Mouse (Mus musculus): ENCODE measurements around the gene Zfp775. TPM values are rescaled to one million over a fixed set of nuclear protein-coding genes. Genes with fewer than 3 reads are reported as not detected.

The Zfp775 gene
- total RNA-seq, 2 experiments from 2014 or later, result 10.9 to 11.2 TPM

DNA sequence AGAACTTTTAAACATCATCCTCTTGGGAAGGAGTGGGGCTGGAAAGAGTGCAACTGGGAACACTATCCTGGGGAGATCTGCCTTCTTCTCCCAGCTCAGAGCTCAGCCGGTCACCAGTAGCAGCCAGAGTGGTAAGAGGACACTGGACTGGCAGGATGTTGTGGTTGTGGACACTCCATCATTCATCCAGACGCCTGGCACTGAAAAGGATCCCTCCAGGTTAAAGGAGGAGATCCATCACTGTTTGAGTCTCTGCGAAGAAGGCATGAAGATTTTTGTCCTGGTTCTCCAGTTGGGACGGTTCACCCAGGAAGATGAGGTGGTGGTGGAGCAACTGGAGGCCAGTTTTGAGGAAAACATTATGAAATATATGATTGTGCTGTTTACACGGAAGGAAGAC is 56.9 kb downstream of the Zfp775 start:
- no peak for DNase-seq (ENCODE audit: low spot score)
- intact Hi-C loops (cut with DNase I), result no loop called here

DNA sequence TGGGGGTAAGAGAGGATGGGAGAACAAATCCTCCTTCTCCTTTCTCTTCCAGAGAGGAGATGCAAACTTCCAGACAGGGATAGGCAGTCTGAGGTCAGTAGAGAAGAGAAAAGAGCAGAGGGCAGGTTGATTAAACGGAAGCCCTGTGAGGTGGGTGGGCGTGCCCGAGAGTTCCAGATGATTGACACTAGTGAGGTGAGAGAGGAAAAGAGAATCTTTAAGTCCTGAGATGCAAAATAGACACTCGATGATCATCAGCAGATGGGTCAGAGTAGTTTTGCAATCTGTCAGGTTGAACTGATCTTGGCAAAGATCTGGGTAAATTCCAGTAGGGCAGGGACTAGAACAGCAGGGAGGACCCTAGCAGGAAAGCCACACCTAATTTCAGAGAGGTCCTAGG is 62.9 kb downstream of the Zfp775 start:
- intact Hi-C loops (cut with DNase I), result no loop called here
- no peak for DNase-seq (ENCODE audit: low spot score)

DNA sequence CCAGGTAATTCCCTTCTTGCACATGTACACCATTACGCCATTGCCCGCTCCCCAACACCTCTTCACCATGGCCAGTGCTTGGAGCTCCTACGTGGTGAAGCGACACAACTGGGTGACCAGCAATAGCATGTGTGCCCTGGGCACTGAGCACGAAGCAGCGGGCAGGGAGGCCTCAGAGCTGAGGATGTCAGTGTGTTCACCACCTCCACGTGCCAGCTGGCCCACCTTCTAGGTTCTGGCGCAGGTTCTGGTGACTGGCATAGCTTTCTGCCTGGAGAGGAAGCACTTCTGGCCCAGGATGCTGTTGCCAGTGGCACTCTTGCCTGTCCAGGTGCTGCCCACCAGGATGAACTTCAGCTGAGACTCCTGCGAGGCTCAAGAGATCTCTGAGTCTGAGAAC is 63.6 kb downstream of the Zfp775 start:
- DNase-seq (ENCODE audit: low spot score), result no peak
- intact Hi-C loops (cut with DNase I), result no loop called here

DNA sequence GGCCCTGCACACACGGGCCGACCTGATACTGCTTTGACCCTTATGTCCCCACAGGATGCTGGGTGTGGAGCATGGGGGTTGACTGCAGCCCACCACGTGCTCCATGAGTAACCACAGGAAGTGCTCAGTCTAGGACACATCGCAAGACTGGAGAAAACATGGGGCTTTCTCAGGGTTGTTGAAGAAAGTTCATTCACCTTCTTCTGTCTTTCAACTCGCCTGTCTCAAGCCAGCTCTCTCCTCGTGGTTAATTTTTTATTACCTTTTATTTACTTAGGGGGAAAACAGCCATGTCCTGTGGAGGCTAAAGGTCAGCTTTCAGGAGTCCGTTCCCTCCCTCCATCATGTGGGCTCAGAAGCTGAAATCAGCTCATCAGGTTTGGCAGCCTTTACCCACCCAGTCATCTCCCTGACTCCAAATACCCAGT is 64.3 kb downstream of the Zfp775 start:
- intact Hi-C loops (cut with DNase I), result no loop called here
- no peak for DNase-seq (ENCODE audit: low spot score)

DNA sequence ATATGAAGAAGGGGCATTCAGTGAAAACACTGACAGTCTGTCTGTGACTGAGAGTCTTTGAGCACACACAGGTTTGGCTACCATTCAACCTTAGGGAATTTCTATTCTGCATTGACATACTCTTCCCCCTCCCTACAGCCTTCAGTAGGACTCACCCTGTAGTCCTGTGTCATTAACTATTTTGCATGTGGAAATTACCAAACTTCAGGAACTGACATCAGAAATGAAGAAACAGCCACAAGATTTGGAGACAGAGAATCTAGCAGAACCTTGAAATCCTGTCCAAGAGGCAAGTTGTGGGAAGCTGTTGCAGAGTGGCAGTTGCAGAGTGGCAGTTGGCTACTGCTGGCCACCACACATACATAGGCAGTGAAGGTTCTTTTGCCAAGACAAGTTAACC is 66.2 kb downstream of the Zfp775 start:
- no peak for DNase-seq (ENCODE audit: low spot score)
- intact Hi-C loops (cut with DNase I), result no loop called here

DNA sequence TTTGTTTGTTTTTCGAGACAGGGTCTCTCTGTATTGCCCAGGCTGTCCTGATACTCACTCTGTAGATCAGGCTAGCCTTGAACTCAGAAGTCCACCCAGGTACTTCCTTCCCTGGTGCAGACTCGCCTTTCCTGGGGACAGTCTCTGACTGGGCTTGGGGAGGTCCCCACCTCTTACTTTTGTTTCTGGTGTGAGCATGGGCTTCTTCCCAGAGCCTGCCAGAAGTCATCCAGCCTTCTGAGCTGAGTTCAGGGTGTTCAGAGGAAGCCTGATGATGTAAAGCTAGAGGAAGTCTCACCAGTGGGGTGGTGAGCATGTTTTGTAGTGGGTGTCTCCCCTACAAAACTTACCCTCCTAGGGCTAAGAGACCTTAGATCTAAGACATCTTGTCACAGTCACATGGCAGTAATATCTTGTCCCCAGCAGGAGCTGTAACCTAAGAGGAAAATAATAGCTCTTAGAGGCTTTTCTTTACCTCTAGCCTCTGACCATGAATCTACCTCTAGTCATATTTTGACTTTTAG is 67.6 kb downstream of the Zfp775 start:
- intact Hi-C loops (cut with DNase I), result no loop called here

More for the DNA sequence above, 67.6 kb downstream of the Zfp775 start:
- no peak for DNase-seq (ENCODE audit: low spot score)

Other genes with a start within 250 kb of the Zfp775 start
- gene Krba1, start 206.5 kb upstream of the Zfp775 start, total RNA-seq (2021), result 10 to 100 TPM; 19.2 to 20.2 TPM
- 10 to 100 TPM; 11.7 to 12.4 TPM for gene Zfp467, start 156.2 kb upstream of the Zfp775 start, total RNA-seq (2021)
- gene Sspo, start 153.8 kb upstream of the Zfp775 start, total RNA-seq (2021), result under 1 TPM; 0.14 to 0.55 TPM
- 10 to 100 TPM; 19.3 to 22.2 TPM for gene Atp6v0e2, start 64.4 kb upstream of the Zfp775 start, total RNA-seq (2021)
- 10 to 100 TPM; 15.5 to 16.5 TPM for gene Lrrc61, start 47.3 kb upstream of the Zfp775 start, total RNA-seq (2021)
- 10 to 100 TPM; 73.6 to 91.2 TPM for gene Rarres2, start 29.3 kb upstream of the Zfp775 start, total RNA-seq (2021)
- not detected for gene Gm45021, start 12.5 kb upstream of the Zfp775 start, total RNA-seq (2021)
- gene Repin1, start 8.2 kb upstream of the Zfp775 start, total RNA-seq (2021), result 10 to 100 TPM; 31.0 to 31.8 TPM
- gene Gm44965, start 8.1 kb upstream of the Zfp775 start, total RNA-seq (2021), result 1 to 10 TPM; 1.0 to 2.2 TPM
- gene AI854703, start 24.7 kb downstream of the Zfp775 start, total RNA-seq (2021), result under 1 TPM; 0.14 to 0.23 TPM
- 1 to 10 TPM; 7.8 to 8.0 TPM for gene Gimap8, start 45.2 kb downstream of the Zfp775 start, total RNA-seq (2021)
- 1 to 10 TPM; 3.1 to 4.9 TPM for gene Gimap9, start 74.1 kb downstream of the Zfp775 start, total RNA-seq (2021)
- gene Gimap4, start 82.5 kb downstream of the Zfp775 start, total RNA-seq (2021), result 10 to 100 TPM; 29.0 to 30.8 TPM
- 10 to 100 TPM; 38.5 to 41.6 TPM for gene Gimap6, start 106.2 kb downstream of the Zfp775 start, total RNA-seq (2021)
- 1 to 10 TPM; 1.8 to 5.3 TPM for gene Gm28053, start 116.5 kb downstream of the Zfp775 start, total RNA-seq (2021)
- under 1 TPM in 1 of 2 experiments, not detected in 1; 0.39 TPM for gene Gimap7, start 116.6 kb downstream of the Zfp775 start, total RNA-seq (2021)
- gene Gimap1, start 137.0 kb downstream of the Zfp775 start, total RNA-seq (2021), result 1 to 10 TPM; 8.5 to 9.8 TPM
- 1 to 10 TPM; 6.1 to 6.8 TPM for gene Gimap5, start 144.1 kb downstream of the Zfp775 start, total RNA-seq (2021)
- under 1 TPM; 0.50 to 0.88 TPM for gene Gimap3, start 168.8 kb downstream of the Zfp775 start, total RNA-seq (2021)
- 10 to 100 TPM; 16.6 to 20.0 TPM for gene Tmem176a, start 238.9 kb downstream of the Zfp775 start, total RNA-seq (2021)
- gene Tmem176b, start 239.4 kb downstream of the Zfp775 start, total RNA-seq (2021), result 10 to 100 TPM; 52.5 to 54.8 TPM

Measured in heart, postnatal 25 days (tissue).